ENCODE assay signal across 23 mouse cellular contexts in genomic region chr2:104426112-104426511, GRCm38 (mm10). TPM values are rescaled to one million over a fixed set of nuclear protein-coding genes. Genes with fewer than 3 reads are reported as not detected.
A peak's percentile ranks its signal among the peaks of the same experiment; 100 is the strongest.
DNase-seq lines count a peak whose midpoint lies in the region; ATAC-seq and TF ChIP-seq lines count a peak whose summit lies in the region.
"Had no signal": no experiment of that assay in that cellular context is flagged by ENCODE, and none has a peak within 500 bp of the region (broad histone marks: within the 10 kb centered on the region; RNA-seq: fewer than 3 reads in every experiment).

No protein-coding gene starts in this region.

- TF ChIP-seq CTCF in cerebellum, adult 2 months (IDR thresholded peaks at IDR 0.05; ENCODE audit: borderline replicate concordance, insufficient read depth, low read depth, low read length): no peak
- no peak for TF ChIP-seq CTCF in heart, postnatal 0 days (IDR thresholded peaks at IDR 0.05; ENCODE audit: low read depth)
- no peak for TF ChIP-seq CTCF in kidney, adult 2 months (conservative IDR thresholded peaks at IDR 0.05; ENCODE audit: insufficient read depth, insufficient read length, low read depth, low read length)
- TF ChIP-seq CTCF in liver, postnatal 0 days (IDR thresholded peaks at IDR 0.05; ENCODE audit: low read depth): no peak

- H3K36me3 ChIP-seq in heart, postnatal 0 days (replicated peaks; ENCODE audit: control insufficient read depth, insufficient read depth, low read length): peaks cover 50% of the 10 kb centered on the region
- H3K36me3 ChIP-seq in heart, embryonic 12.5 days: peaks cover 50% of the 10 kb centered on the region
- H3K36me3 ChIP-seq in kidney, adult 2 months (ENCODE audit: control insufficient read depth, insufficient read depth, low read length): peaks cover 6% of the 10 kb centered on the region
- H3K36me3 ChIP-seq in liver, postnatal 0 days (replicated peaks; ENCODE audit: insufficient read depth, low read length): peaks cover 25% of the 10 kb centered on the region
- H3K36me3 ChIP-seq in liver, embryonic 12.5 days: peaks cover 36% of the 10 kb centered on the region

- H3K9me3 ChIP-seq in heart, postnatal 0 days (replicated peaks; ENCODE audit: control insufficient read depth, low read length): no peaks in the 10 kb centered on the region
- no peaks in the 10 kb centered on the region for H3K9me3 ChIP-seq in heart, embryonic 12.5 days (replicated peaks)
- H3K9me3 ChIP-seq in liver, postnatal 0 days (ENCODE audit: low read length): no peaks in the 10 kb centered on the region
- H3K9me3 ChIP-seq in liver, embryonic 12.5 days (replicated peaks): no peaks in the 10 kb centered on the region
- H3K9me3 ChIP-seq: embryonic facial prominence, embryonic 15.5 days; forebrain, embryonic 10.5 days; forebrain, embryonic 15.5 days; hindbrain, embryonic 15.5 days had no signal

- no peak overlapping the region for H3K4me2 ChIP-seq in heart, postnatal 0 days (ENCODE audit: low read depth, low read length)
- H3K4me2 ChIP-seq in heart, embryonic 12.5 days: no peak overlapping the region
- no peak overlapping the region for H3K4me2 ChIP-seq in liver, postnatal 0 days (ENCODE audit: low read depth, low read length)
- H3K4me2 ChIP-seq in liver, embryonic 12.5 days: no peak overlapping the region
- H3K4me2 ChIP-seq: embryonic facial prominence, embryonic 15.5 days; forebrain, embryonic 15.5 days; heart, embryonic 11.5 days; hindbrain, embryonic 15.5 days had no signal

- TF ChIP-seq POLR2A in cerebellum, adult 2 months (IDR thresholded peaks at IDR 0.05; ENCODE audit: borderline replicate concordance, insufficient read depth, low read length): no peak
- TF ChIP-seq POLR2A in kidney, adult 2 months (IDR thresholded peaks at IDR 0.05; ENCODE audit: low read depth, low read length): no peak

- peak; percentile 47; the same call in 1 of the 2 replicates for ATAC-seq in heart, postnatal 0 days (ENCODE audit: insufficient read depth, low read depth)
- ATAC-seq in heart, embryonic 12.5 days (ENCODE audit: insufficient number of reproducible peaks, low FRiP score): no peak
- peak; percentile 40; the same call in 1 of the 2 replicates for ATAC-seq in liver, postnatal 0 days
- no peak for ATAC-seq in liver, embryonic 12.5 days
- ATAC-seq: activated CD4-positive, CD25-positive, alpha-beta regulatory T cell, adult 4 months; forebrain, embryonic 15.5 days; intestine, embryonic 16.5 days; Patski had no signal

- peaks cover 5% of the 10 kb centered on the region for H3K4me1 ChIP-seq in cerebellum, adult 2 months (ENCODE audit: control insufficient read depth, insufficient read depth, low read length)
- 0 out of 2 replicates have a peak, but pooled peaks cover 4% of the 10 kb centered on the region for H3K4me1 ChIP-seq in heart, postnatal 0 days (ENCODE audit: control insufficient read depth, insufficient read depth)
- H3K4me1 ChIP-seq in heart, embryonic 12.5 days (replicated peaks): no peaks in the 10 kb centered on the region
- H3K4me1 ChIP-seq in kidney, adult 2 months (ENCODE audit: control insufficient read depth, insufficient read depth, low read length): no peaks in the 10 kb centered on the region
- H3K4me1 ChIP-seq in liver, postnatal 0 days (ENCODE audit: insufficient read depth): no peaks in the 10 kb centered on the region
- no peaks in the 10 kb centered on the region for H3K4me1 ChIP-seq in liver, embryonic 12.5 days
- H3K4me1 ChIP-seq: embryonic facial prominence, embryonic 15.5 days; forebrain, embryonic 10.5 days; forebrain, embryonic 15.5 days; hindbrain, embryonic 15.5 days had no signal

- 43% methylated on average over 3 of the region's 3 CpGs for WGBS in cerebellum, adult 2 months
- WGBS in heart, postnatal 0 days: 53% methylated on average over 3 of the region's 3 CpGs
- WGBS in heart, embryonic 12.5 days: 70% methylated on average over 3 of the region's 3 CpGs
- 67% methylated on average over 3 of the region's 3 CpGs for WGBS in kidney, adult 2 months
- WGBS in liver, postnatal 0 days (ENCODE audit: insufficient replicate concordance): 66% methylated on average over 3 of the region's 3 CpGs
- 80% methylated on average over 3 of the region's 3 CpGs for WGBS in liver, embryonic 12.5 days (ENCODE audit: insufficient replicate concordance)

- no peak for TF ChIP-seq EP300 in heart, postnatal 0 days (IDR thresholded peaks at IDR 0.05; ENCODE audit: low read depth)
- TF ChIP-seq EP300 in liver, postnatal 0 days (IDR thresholded peaks at IDR 0.05; ENCODE audit: low read depth): no peak

- H3K4me3 ChIP-seq in cerebellum, adult 2 months (replicated peaks; ENCODE audit: insufficient read depth, low read depth, low read length): no peak overlapping the region
- no peak overlapping the region for H3K4me3 ChIP-seq in heart, postnatal 0 days (ENCODE audit: low read depth, low read length)
- no peak overlapping the region for H3K4me3 ChIP-seq in heart, embryonic 12.5 days
- H3K4me3 ChIP-seq in kidney, adult 2 months (ENCODE audit: insufficient read depth, low read depth, low read length): no peak overlapping the region
- no peak overlapping the region for H3K4me3 ChIP-seq in liver, postnatal 0 days (ENCODE audit: low read depth, low read length)
- no peak overlapping the region for H3K4me3 ChIP-seq in liver, embryonic 12.5 days
- H3K4me3 ChIP-seq: embryonic facial prominence, embryonic 15.5 days; erythroblast, embryonic 14.5 days; forebrain, embryonic 10.5 days; forebrain, embryonic 15.5 days; hindbrain, embryonic 15.5 days had no signal

- H3K27me3 ChIP-seq in cerebellum, adult 2 months (ENCODE audit: control insufficient read depth, insufficient read depth, low read length): no peaks in the 10 kb centered on the region; the same call in 1 of the 2 replicates
- H3K27me3 ChIP-seq in heart, postnatal 0 days (ENCODE audit: control insufficient read depth, insufficient read depth, low read length): no peaks in the 10 kb centered on the region
- H3K27me3 ChIP-seq in heart, embryonic 12.5 days (replicated peaks): no peaks in the 10 kb centered on the region
- no peaks in the 10 kb centered on the region for H3K27me3 ChIP-seq in kidney, adult 2 months (replicated peaks; ENCODE audit: control insufficient read depth, insufficient read depth, low read length)
- H3K27me3 ChIP-seq in liver, postnatal 0 days (ENCODE audit: insufficient read depth, low read length): no peaks in the 10 kb centered on the region
- H3K27me3 ChIP-seq in liver, embryonic 12.5 days (replicated peaks): no peaks in the 10 kb centered on the region
- H3K27me3 ChIP-seq: CH12.LX; embryonic facial prominence, embryonic 15.5 days; forebrain, embryonic 15.5 days; hindbrain, embryonic 15.5 days; Patski had no signal

- H3K9ac ChIP-seq in heart, postnatal 0 days (replicated peaks; ENCODE audit: low read depth, low read length): no peak overlapping the region
- no peak overlapping the region for H3K9ac ChIP-seq in heart, embryonic 12.5 days
- H3K9ac ChIP-seq in liver, postnatal 0 days (replicated peaks): no peak overlapping the region
- H3K9ac ChIP-seq in liver, embryonic 12.5 days: no peak overlapping the region
- H3K9ac ChIP-seq: embryonic facial prominence, embryonic 15.5 days; forebrain, embryonic 15.5 days; hindbrain, embryonic 15.5 days had no signal

- no peak overlapping the region for H3K27ac ChIP-seq in cerebellum, adult 2 months (ENCODE audit: insufficient read depth, low read length)
- H3K27ac ChIP-seq in heart, postnatal 0 days (ENCODE audit: low read depth): no peak overlapping the region
- H3K27ac ChIP-seq in heart, embryonic 12.5 days (ENCODE audit: poor library complexity, severe bottlenecking): no peak overlapping the region
- no peak overlapping the region for H3K27ac ChIP-seq in kidney, adult 2 months (ENCODE audit: insufficient read depth, low read depth, low read length)
- no peak overlapping the region for H3K27ac ChIP-seq in liver, postnatal 0 days (ENCODE audit: low read depth)
- no peak overlapping the region for H3K27ac ChIP-seq in liver, embryonic 12.5 days
- H3K27ac ChIP-seq: embryonic facial prominence, embryonic 15.5 days; forebrain, embryonic 10.5 days; forebrain, embryonic 15.5 days; hindbrain, embryonic 15.5 days; kidney, postnatal 0 days had no signal

- peak; percentile 43 to 45 for DNase-seq in cerebellum, adult 2 months
- DNase-seq in cerebellum, adult 11 months: no peak
- no peak for DNase-seq in heart, postnatal 0 days (ENCODE audit: low spot score)
- DNase-seq in kidney, adult 2 months: peak; percentile 20
- no peak for DNase-seq in kidney, adult 11 months
- DNase-seq in liver, postnatal 0 days: peak; percentile 53
- DNase-seq: adrenal gland, postnatal 14 days; embryo, embryonic 11 days; gastrocnemius, postnatal 36 days had no signal

RNA-seq across cellular contexts. Expression of gene D430041D05Rik, which starts 15.3 kb away (rescaled TPM):
- polyA plus RNA-seq in cerebellum, adult 2 months (2012; rRNA removed): 33.5 and 37.4 TPM in 2 replicates
- not detected in 2 replicates for total RNA-seq in heart, postnatal 0 days (2014; rRNA removed; ENCODE audit: low replicate concordance)
- polyA plus RNA-seq in heart, postnatal 0 days (2015; fragmentation: Nextera tagmentation; extraction: Ambion mirVana): 0.03 TPM in 1 of 2 replicates, not detected in the other
- 0.04 and 0.09 TPM in 2 replicates for polyA plus RNA-seq in heart, embryonic 12.5 days (2016; fragmentation: Nextera tagmentation; extraction: Ambion mirVana)
- polyA plus RNA-seq in kidney, adult 2 months (2012; rRNA removed): 0.02 and 0.07 TPM in 2 replicates
- 0.05 TPM in 1 of 2 replicates, not detected in the other for polyA plus RNA-seq in liver, postnatal 0 days (2015; fragmentation: Nextera tagmentation; extraction: Ambion mirVana)
- 0.02 and 0.20 TPM in 2 replicates for polyA plus RNA-seq in liver, embryonic 12.5 days (2016; fragmentation: Nextera tagmentation; extraction: Ambion mirVana)
- total RNA-seq: CH12.LX; common myeloid progenitor, adult 5-6 weeks had no signal
- polyA plus RNA-seq: erythroblast, embryonic 14.5 days; Patski had no signal

Comparison
In these comparisons a context has a peak if more than half of its experiments do, and no peak if none do; other contexts are left out.
1. DNase-seq: peak in cerebellum, adult 2 months (2 of 2), kidney, adult 2 months (single experiment) and liver, postnatal 0 days (single experiment); none in cerebellum, adult 11 months (single experiment), heart, postnatal 0 days (single experiment) and kidney, adult 11 months (single experiment).
2. ATAC-seq: peak in heart, postnatal 0 days (single experiment) and liver, postnatal 0 days (single experiment); none in heart, embryonic 12.5 days (single experiment) and liver, embryonic 12.5 days (single experiment).
3. RNA of gene D430041D05Rik, which starts 15.3 kb away (polyA plus RNA-seq): 33.5 to 37.4 TPM in cerebellum, adult 2 months; 0.05 TPM in liver, postnatal 0 days, 0.04 to 0.09 TPM in heart, embryonic 12.5 days, 0.03 TPM in heart, postnatal 0 days, 0.02 to 0.20 TPM in liver, embryonic 12.5 days and 0.02 to 0.07 TPM in kidney, adult 2 months; every median in the first group is over 10 times any median in the second.